Mouse (Mus musculus): Measurements from ENCODE around the gene Cacna1i.

The Cacna1i gene

GRCm38 (mm10) chr15:80327743-80328540, 40.9 kb downstream of the Cacna1i start:
- peak in 1 of 2 experiments; percentile 33 for DNase-seq (ENCODE audit: low spot score in 2 of 2)

GRCm38 (mm10) chr15:80330276-80330675, 43.2 kb downstream of the Cacna1i start:
- no peak for DNase-seq (ENCODE audit: low spot score in 2 of 2)

GRCm38 (mm10) chr15:80334766-80335165, 47.7 kb downstream of the Cacna1i start:
- peak; percentile 39 to 68 for DNase-seq (ENCODE audit: low spot score in 2 of 2)

- DNase-seq (ENCODE audit: low spot score in 2 of 2) = no peak
Observed at GRCm38 (mm10) chr15:80335196-80335595, 48.2 kb downstream of the Cacna1i start.

GRCm38 (mm10) chr15:80340348-80340747, 53.3 kb downstream of the Cacna1i start:
- DNase-seq (ENCODE audit: low spot score in 2 of 2) = peak; percentile 36 to 42

- DNase-seq (ENCODE audit: low spot score in 2 of 2) = no peak
Observed at GRCm38 (mm10) chr15:80342394-80342793, 55.4 kb downstream of the Cacna1i start.

- DNase-seq (ENCODE audit: low spot score in 2 of 2) = no peak
Observed at GRCm38 (mm10) chr15:80343031-80343430, 56.0 kb downstream of the Cacna1i start.

- no peak for DNase-seq (ENCODE audit: low spot score in 2 of 2)
Observed at GRCm38 (mm10) chr15:80343731-80344130, 56.7 kb downstream of the Cacna1i start.

- DNase-seq (ENCODE audit: low spot score in 2 of 2) = no peak
Observed at GRCm38 (mm10) chr15:80346510-80346909, 59.5 kb downstream of the Cacna1i start.

GRCm38 (mm10) chr15:80350431-80350830, 63.4 kb downstream of the Cacna1i start:
- DNase-seq (ENCODE audit: low spot score in 2 of 2) = no peak

- DNase-seq (ENCODE audit: low spot score in 2 of 2) = peak in 1 of 2 experiments; percentile 39
Observed at GRCm38 (mm10) chr15:80358798-80359197, 71.8 kb downstream of the Cacna1i start.

GRCm38 (mm10) chr15:80361780-80362508, 74.9 kb downstream of the Cacna1i start:
- no peak for DNase-seq (ENCODE audit: low spot score in 2 of 2)

- no peak for DNase-seq (ENCODE audit: low spot score in 2 of 2)
Observed at GRCm38 (mm10) chr15:80362509-80363172, 75.6 kb downstream of the Cacna1i start.

GRCm38 (mm10) chr15:80363821-80364715, 77.0 kb downstream of the Cacna1i start:
- DNase-seq (ENCODE audit: low spot score in 2 of 2) = peak; percentile 44 to 68

- DNase-seq (ENCODE audit: low spot score in 2 of 2) = peak in 1 of 2 experiments; percentile 23
Observed at GRCm38 (mm10) chr15:80366899-80367298, 79.9 kb downstream of the Cacna1i start.

- DNase-seq (ENCODE audit: low spot score in 2 of 2) = no peak
Observed at GRCm38 (mm10) chr15:80373219-80373964, 86.4 kb downstream of the Cacna1i start.

GRCm38 (mm10) chr15:80374854-80375253, 87.8 kb downstream of the Cacna1i start:
- no peak for DNase-seq (ENCODE audit: low spot score in 2 of 2)

GRCm38 (mm10) chr15:80387185-80387584, 100.1 kb downstream of the Cacna1i start:
- DNase-seq (ENCODE audit: low spot score in 2 of 2) = no peak

GRCm38 (mm10) chr15:80391791-80392190, 104.8 kb downstream of the Cacna1i start:
- DNase-seq (ENCODE audit: low spot score in 2 of 2) = no peak

- DNase-seq (ENCODE audit: low spot score in 2 of 2) = no peak
Observed at GRCm38 (mm10) chr15:80395035-80395434, 108.0 kb downstream of the Cacna1i start.

GRCm38 (mm10) chr15:80399451-80399850, 112.4 kb downstream of the Cacna1i start:
- DNase-seq (ENCODE audit: low spot score in 2 of 2) = no peak
